Comparison of ENCODE assay signal across 8 mouse cellular contexts in the genomic region with DNA sequence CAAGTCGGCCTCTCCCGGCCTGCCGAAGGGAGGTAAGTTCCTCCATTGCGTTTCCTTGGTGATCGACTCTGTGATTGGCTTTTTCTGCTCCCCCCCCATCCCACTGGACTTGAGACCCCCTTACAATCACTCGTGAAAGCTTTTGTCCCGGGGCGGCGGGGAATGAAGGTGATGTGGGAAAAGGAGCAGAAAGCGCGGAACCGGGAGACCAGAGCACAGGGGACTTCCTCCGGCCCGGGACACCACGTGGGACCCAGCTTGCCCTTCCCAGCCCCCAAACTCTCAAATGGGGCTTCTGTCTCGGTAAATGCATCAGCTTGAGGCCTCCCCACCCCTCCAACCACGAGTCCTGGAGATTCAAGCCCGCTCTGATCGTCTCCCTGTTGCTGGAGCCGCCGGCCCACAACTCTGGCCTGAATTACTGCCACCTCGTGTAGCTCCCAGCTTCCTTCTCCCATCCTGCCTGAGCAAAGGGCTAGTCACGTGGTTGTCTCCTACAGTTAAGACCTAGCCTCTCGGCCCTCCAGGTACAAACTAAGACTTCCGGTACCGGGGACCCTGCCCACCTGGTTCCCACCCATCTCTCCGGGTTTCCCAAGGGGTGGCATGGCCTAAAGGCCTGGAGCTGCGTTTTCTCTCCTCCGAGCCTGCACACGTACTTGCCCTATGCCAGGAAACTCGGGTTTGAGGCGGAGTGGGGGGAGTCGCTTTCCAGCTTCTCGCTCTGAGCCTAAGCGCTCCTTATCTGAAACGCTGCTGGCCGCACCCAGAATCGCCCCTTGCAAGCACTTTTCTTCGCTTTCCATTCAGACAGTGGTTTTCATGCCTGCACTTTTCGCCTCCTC. TPM values are rescaled to one million over a fixed set of nuclear protein-coding genes. Genes with fewer than 3 reads are reported as not detected.
DNase-seq lines count a peak whose midpoint lies in the region; ATAC-seq lines count a peak whose summit lies in the region.

No protein-coding gene starts in this region.

- no peaks in the 10 kb centered on the region for H3K27me3 ChIP-seq in midbrain, embryonic 15.5 days (replicated peaks)
- no peaks in the 10 kb centered on the region for H3K27me3 ChIP-seq in stomach, embryonic 14.5 days (ENCODE audit: control insufficient read depth, insufficient read depth, low read length)

- under 1% methylated on average over 40 of the region's 40 CpGs for WGBS in midbrain, embryonic 15.5 days
- under 1% methylated on average over 40 of the region's 40 CpGs for WGBS in stomach, embryonic 14.5 days

- ATAC-seq in common myeloid progenitor, adult 5-6 weeks (replicated peaks; ENCODE audit: low read depth, poor library complexity, severe bottlenecking) = peak; percentile 27
- no peak; the same call in 1 of the 2 replicates for ATAC-seq in midbrain, embryonic 15.5 days (replicated peaks)
- peak; percentile 51 for ATAC-seq in stomach, embryonic 14.5 days (ENCODE audit: insufficient number of reproducible peaks, insufficient read depth, low FRiP score, low read depth)

- no peaks in the 10 kb centered on the region for H3K9me3 ChIP-seq in midbrain, embryonic 15.5 days
- H3K9me3 ChIP-seq in stomach, embryonic 14.5 days (ENCODE audit: control insufficient read depth, low read depth, low read length) = no peaks in the 10 kb centered on the region

- peak overlapping the region; percentile 44 for H3K9ac ChIP-seq in midbrain, embryonic 15.5 days
- peak overlapping the region; percentile 77 for H3K9ac ChIP-seq in stomach, embryonic 14.5 days (replicated peaks; ENCODE audit: low read depth, low read length)

- H3K4me2 ChIP-seq in midbrain, embryonic 15.5 days = peak overlapping the region; percentile 97
- H3K4me2 ChIP-seq in stomach, embryonic 14.5 days (replicated peaks; ENCODE audit: low read depth, low read length) = peak overlapping the region; percentile 64

- H3K27ac ChIP-seq in midbrain, embryonic 15.5 days = peak overlapping the region; percentile 57
- peak overlapping the region; percentile 92 for H3K27ac ChIP-seq in stomach, embryonic 14.5 days (ENCODE audit: low read length)

- H3K36me3 ChIP-seq in midbrain, embryonic 15.5 days (replicated peaks) = no peaks in the 10 kb centered on the region
- H3K36me3 ChIP-seq in stomach, embryonic 14.5 days (ENCODE audit: control insufficient read depth, insufficient read depth, low read length) = no peaks in the 10 kb centered on the region

- DNase-seq in urinary bladder, adult 18-20 months (ENCODE audit: low spot score in 2 of 2) = peak; percentile 52 to 73
- no peak for DNase-seq in urinary bladder, postnatal 10 days (ENCODE audit: low spot score)
- DNase-seq in gastrocnemius, postnatal 10 days = peak; percentile 47
- peak; percentile 74 for DNase-seq in induced T-regulatory cell, adult 2 months (ENCODE audit: low read depth)
- peak; percentile 81 for DNase-seq in liver

- H3K4me3 ChIP-seq in midbrain, embryonic 15.5 days = peak overlapping the region; percentile 48
- H3K4me3 ChIP-seq in stomach, embryonic 14.5 days (ENCODE audit: low read depth, low read length) = peak overlapping the region; percentile 61

- H3K4me1 ChIP-seq in midbrain, embryonic 15.5 days = peaks cover 27% of the 10 kb centered on the region
- peaks cover 21% of the 10 kb centered on the region for H3K4me1 ChIP-seq in stomach, embryonic 14.5 days (ENCODE audit: control insufficient read depth, insufficient read depth, low read length)

RNA-seq across cellular contexts. Expression of a gene that starts 5.3 kb away (rescaled TPM):
- total RNA-seq in common myeloid progenitor, adult 5-6 weeks (2017) = 1,475 and 1,487 TPM in 2 replicates
- 100 to 1,000 TPM; 128 to 134 TPM for total RNA-seq in gastrocnemius, postnatal 10 days (2021)
- polyA plus RNA-seq in midbrain, embryonic 15.5 days (2015; fragmentation: Nextera tagmentation; extraction: Ambion mirVana) = 338 and 355 TPM in 2 replicates
- 454 and 480 TPM in 2 replicates for polyA plus RNA-seq in stomach, embryonic 14.5 days (2014; fragmentation: Nextera tagmentation; extraction: Ambion mirVana)

RNA-seq across cellular contexts. Expression of a gene that starts 13.8 kb away (rescaled TPM):
- total RNA-seq in common myeloid progenitor, adult 5-6 weeks (2017) = 11.5 and 15.6 TPM in 2 replicates
- total RNA-seq in gastrocnemius, postnatal 10 days (2021) = 1 to 10 TPM; 4.7 to 5.4 TPM
- polyA plus RNA-seq in midbrain, embryonic 15.5 days (2015; fragmentation: Nextera tagmentation; extraction: Ambion mirVana) = 86.7 and 88.7 TPM in 2 replicates
- polyA plus RNA-seq in stomach, embryonic 14.5 days (2014; fragmentation: Nextera tagmentation; extraction: Ambion mirVana) = 29.6 and 32.7 TPM in 2 replicates

RNA-seq across cellular contexts. Expression of a gene that starts 15.0 kb away (rescaled TPM):
- 11.8 and 22.9 TPM in 2 replicates for total RNA-seq in common myeloid progenitor, adult 5-6 weeks (2017)
- 1 to 10 TPM; 4.5 to 8.3 TPM for total RNA-seq in gastrocnemius, postnatal 10 days (2021)
- polyA plus RNA-seq in midbrain, embryonic 15.5 days (2015; fragmentation: Nextera tagmentation; extraction: Ambion mirVana) = 1.8 and 1.9 TPM in 2 replicates
- 6.3 and 6.9 TPM in 2 replicates for polyA plus RNA-seq in stomach, embryonic 14.5 days (2014; fragmentation: Nextera tagmentation; extraction: Ambion mirVana)

RNA-seq across cellular contexts. Expression of a gene that starts 31.0 kb away (rescaled TPM):
- total RNA-seq in common myeloid progenitor, adult 5-6 weeks (2017) = 8.0 and 11.4 TPM in 2 replicates
- 1 to 10 TPM; 3.4 to 4.2 TPM for total RNA-seq in gastrocnemius, postnatal 10 days (2021)
- polyA plus RNA-seq in midbrain, embryonic 15.5 days (2015; fragmentation: Nextera tagmentation; extraction: Ambion mirVana) = 20.5 and 21.0 TPM in 2 replicates
- polyA plus RNA-seq in stomach, embryonic 14.5 days (2014; fragmentation: Nextera tagmentation; extraction: Ambion mirVana) = 44.1 and 45.2 TPM in 2 replicates

Comparison
In these comparisons a context has a peak if more than half of its experiments do, and no peak if none do; other contexts are left out.
1. RNA of a gene that starts 5.3 kb away (total RNA-seq): 1,475 to 1,487 TPM in common myeloid progenitor, adult 5-6 weeks; 128 to 134 TPM in gastrocnemius, postnatal 10 days; every median in the first group is over 10 times any median in the second.